ENCODE assay signal across 13 mouse cellular contexts in genomic region chr12:79991279-79991678, GRCm38 (mm10).
DNase-seq lines count a peak whose midpoint lies in the region; ATAC-seq and TF ChIP-seq lines count a peak whose summit lies in the region.
"Had no signal": no experiment of that assay in that cellular context is flagged by ENCODE, and none has a peak within 500 bp of the region (broad histone marks: within the 10 kb centered on the region; RNA-seq: fewer than 3 reads in every experiment).

No protein-coding gene starts in this region.

- H3K27ac ChIP-seq in CH12.LX (ENCODE audit: insufficient read depth, low read depth), result no peak overlapping the region
- peak overlapping the region; percentile 77 for H3K27ac ChIP-seq in embryonic facial prominence, embryonic 12.5 days
- H3K27ac ChIP-seq in hindbrain, embryonic 11.5 days (ENCODE audit: low read depth, low read length), result no peak overlapping the region
- peak overlapping the region; percentile 37; the same call in 1 of the 2 replicates for H3K27ac ChIP-seq in midbrain, embryonic 14.5 days (replicated peaks; ENCODE audit: low read depth, low read length)

- ATAC-seq in embryonic facial prominence, embryonic 12.5 days (ENCODE audit: insufficient number of reproducible peaks, insufficient read depth, low FRiP score, low TSS enrichment), result no peak
- no peak for ATAC-seq in hindbrain, embryonic 11.5 days (ENCODE audit: low FRiP score)
- no peak for ATAC-seq in midbrain, embryonic 14.5 days (ENCODE audit: low FRiP score, low TSS enrichment)
- ATAC-seq: lung, postnatal 0 days had no signal

- no peaks in the 10 kb centered on the region for H3K36me3 ChIP-seq in CH12.LX (replicated peaks in 1 of 2; ENCODE audit: control insufficient read depth in 1 of 2, insufficient read depth in 1 of 2, low read length in 1 of 2)
- H3K36me3 ChIP-seq in embryonic facial prominence, embryonic 12.5 days, result no peaks in the 10 kb centered on the region
- H3K36me3 ChIP-seq in hindbrain, embryonic 11.5 days (ENCODE audit: control insufficient read depth, insufficient read depth, low read length), result no peaks in the 10 kb centered on the region
- H3K36me3 ChIP-seq in midbrain, embryonic 14.5 days (ENCODE audit: control insufficient read depth, insufficient read depth, low read length), result no peaks in the 10 kb centered on the region

- peak; percentile 68 for TF ChIP-seq EP300 in CH12.LX (IDR thresholded peaks at IDR 0.05; ENCODE audit: low read length)

- 48% methylated on average over 5 of the region's 5 CpGs for WGBS in embryonic facial prominence, embryonic 12.5 days
- 59% methylated on average over 5 of the region's 5 CpGs for WGBS in hindbrain, embryonic 11.5 days
- 39% methylated on average over 5 of the region's 5 CpGs for WGBS in midbrain, embryonic 14.5 days

- no peak overlapping the region for H3K4me3 ChIP-seq in CH12.LX (replicated peaks in 1 of 3; ENCODE audit: low read depth in 2 of 3, low read length in 2 of 3, poor library complexity in 1 of 3)
- no peak overlapping the region for H3K4me3 ChIP-seq in embryonic facial prominence, embryonic 12.5 days
- H3K4me3 ChIP-seq in hindbrain, embryonic 11.5 days (ENCODE audit: low read depth, low read length), result no peak overlapping the region
- H3K4me3 ChIP-seq in midbrain, embryonic 14.5 days (replicated peaks; ENCODE audit: low read depth, low read length), result no peak overlapping the region

- in situ Hi-C loops in CH12.LX (cut with MboI; ENCODE audit: low pct_ligation_motif_present, low pct_unique_long_range_greater_than_20kb, low sequenced_read_pairs), result no loop called here

- no peaks in the 10 kb centered on the region for H3K79me2 ChIP-seq in CH12.LX (replicated peaks; ENCODE audit: control insufficient read depth, extremely low read depth, insufficient read depth, poor library complexity, severe bottlenecking)

- DNase-seq in CH12.LX (ENCODE audit: extremely low read depth), result no peak
- DNase-seq in hindbrain, embryonic 11.5 days (ENCODE audit: low spot score), result no peak
- DNase-seq in midbrain, embryonic 14.5 days, result peak; percentile 52
- DNase-seq in frontal cortex, postnatal 10 days (ENCODE audit: low spot score in 2 of 2), result no peak
- no peak for DNase-seq in spleen, postnatal 36 days (ENCODE audit: low spot score in 2 of 2)
- DNase-seq in cerebellum, adult 8-10 months, result no peak
- no peak for DNase-seq in thymus, postnatal 14 days
- DNase-seq: cerebellum, adult 9-10 months; gastrocnemius, postnatal 14 days; heart, postnatal 36 days; kidney, postnatal 10 days had no signal

- no peaks in the 10 kb centered on the region for H3K9me3 ChIP-seq in CH12.LX (replicated peaks; ENCODE audit: low read length)
- H3K9me3 ChIP-seq in embryonic facial prominence, embryonic 12.5 days, result no peaks in the 10 kb centered on the region
- no peaks in the 10 kb centered on the region for H3K9me3 ChIP-seq in hindbrain, embryonic 11.5 days (ENCODE audit: control insufficient read depth, low read length)
- no peaks in the 10 kb centered on the region for H3K9me3 ChIP-seq in midbrain, embryonic 14.5 days (ENCODE audit: control insufficient read depth, low read length)

- no peak for TF ChIP-seq CTCF in CH12.LX (conservative IDR thresholded peaks at IDR 0.05 in 1 of 2, IDR thresholded peaks at IDR 0.05 in 1 of 2; ENCODE audit: low read depth in 2 of 2, low read length in 2 of 2)

- H3K4me1 ChIP-seq in CH12.LX (ENCODE audit: control insufficient read depth in 1 of 2, insufficient read depth in 2 of 2), result peaks cover 45 to 79% of the 10 kb centered on the region in 2 experiments
- H3K4me1 ChIP-seq in embryonic facial prominence, embryonic 12.5 days, result peaks cover 57% of the 10 kb centered on the region
- H3K4me1 ChIP-seq in hindbrain, embryonic 11.5 days (replicated peaks; ENCODE audit: control insufficient read depth, insufficient read depth, low read length), result peaks cover 5% of the 10 kb centered on the region; the same call in 1 of the 2 replicates
- H3K4me1 ChIP-seq in midbrain, embryonic 14.5 days (ENCODE audit: control insufficient read depth, insufficient read depth, low read length), result peaks cover 17% of the 10 kb centered on the region; the same call in 1 of the 2 replicates

- TF ChIP-seq POLR2A in CH12.LX (IDR thresholded peaks at IDR 0.05; ENCODE audit: low read depth, low read length), result no peak

- TF ChIP-seq RAD21 in CH12.LX (IDR thresholded peaks at IDR 0.05; ENCODE audit: low read depth, low read length), result peak; percentile 3; the same call in 1 of the 2 replicates

- dilution Hi-C loops in CH12.LX (cut with MboI; ENCODE audit: extremely low pct_ligation_motif_present, extremely low pct_unique_long_range_greater_than_20kb, low sequenced_read_pairs), result no loop called here

- H3K9ac ChIP-seq in CH12.LX (ENCODE audit: insufficient read depth, low read depth), result no peak overlapping the region
- H3K9ac ChIP-seq in embryonic facial prominence, embryonic 12.5 days, result no peak overlapping the region
- H3K9ac ChIP-seq in hindbrain, embryonic 11.5 days (ENCODE audit: low read depth, low read length), result 0 out of 2 replicates have a peak overlapping the region, but pooled peaks have one; percentile 25
- H3K9ac ChIP-seq in midbrain, embryonic 14.5 days (replicated peaks; ENCODE audit: low read length), result no peak overlapping the region

- no peaks in the 10 kb centered on the region for H3K27me3 ChIP-seq in CH12.LX (replicated peaks)
- H3K27me3 ChIP-seq in embryonic facial prominence, embryonic 12.5 days, result no peaks in the 10 kb centered on the region
- no peaks in the 10 kb centered on the region for H3K27me3 ChIP-seq in hindbrain, embryonic 11.5 days (ENCODE audit: control insufficient read depth, insufficient read depth, low read length)
- H3K27me3 ChIP-seq in midbrain, embryonic 14.5 days (ENCODE audit: control insufficient read depth, insufficient read depth, low read length), result no peaks in the 10 kb centered on the region

- 0 out of 2 replicates have a peak overlapping the region, but pooled peaks have one; percentile 14 for H3K4me2 ChIP-seq in CH12.LX (ENCODE audit: insufficient read depth, low read depth, poor library complexity, severe bottlenecking)
- H3K4me2 ChIP-seq in embryonic facial prominence, embryonic 12.5 days (replicated peaks), result no peak overlapping the region
- H3K4me2 ChIP-seq in hindbrain, embryonic 11.5 days (replicated peaks; ENCODE audit: low read depth, low read length), result no peak overlapping the region
- H3K4me2 ChIP-seq in midbrain, embryonic 14.5 days (ENCODE audit: low read length), result no peak overlapping the region

TF ChIP-seq in CH12.LX, 34 proteins besides CTCF, POLR2A, EP300 and RAD21:
- TF ChIP-seq IRF4 (IDR thresholded peaks at IDR 0.05; ENCODE audit: low read depth, low read length), result peak; percentile 53; the same call in 1 of the 2 replicates
- TF ChIP-seq GABPA (IDR thresholded peaks at IDR 0.05; ENCODE audit: insufficient replicate concordance, low read depth, low read length), result no peak
- no peak for TF ChIP-seq ZKSCAN1 (IDR thresholded peaks at IDR 0.05; ENCODE audit: borderline replicate concordance, low read depth, low read length)
- no peak for TF ChIP-seq NRF1 (IDR thresholded peaks at IDR 0.05; ENCODE audit: low read depth, low read length)
- no peak for TF ChIP-seq USF2 (conservative IDR thresholded peaks at IDR 0.05; ENCODE audit: low read depth, low read length)
- TF ChIP-seq MEF2A (IDR thresholded peaks at IDR 0.05; ENCODE audit: borderline replicate concordance, low read depth, low read length), result 0 out of 2 replicates have a peak, but pooled peaks have one; percentile 50
- TF ChIP-seq TCF12 (IDR thresholded peaks at IDR 0.05; ENCODE audit: low read depth, low read length), result peak; percentile 61; the same call in 1 of the 2 replicates
- no peak for TF ChIP-seq ZC3H11A (IDR thresholded peaks at IDR 0.05; ENCODE audit: low read depth, low read length)
- TF ChIP-seq MAX (IDR thresholded peaks at IDR 0.05; ENCODE audit: low read length), result peak; percentile 62; the same call in 1 of the 2 replicates
- no peak for TF ChIP-seq MAZ (IDR thresholded peaks at IDR 0.05; ENCODE audit: low read depth, low read length)
- TF ChIP-seq ZMIZ1 (IDR thresholded peaks at IDR 0.05; ENCODE audit: low read depth, low read length), result no peak
- TF ChIP-seq BHLHE40 (IDR thresholded peaks at IDR 0.05; ENCODE audit: low read depth, low read length), result 0 out of 2 replicates have a peak, but pooled peaks have one; percentile 40
- TF ChIP-seq KAT2A (IDR thresholded peaks at IDR 0.05; ENCODE audit: insufficient replicate concordance, low read length), result 0 out of 2 replicates have a peak, but pooled peaks have one; percentile 40
- TF ChIP-seq MYC (IDR thresholded peaks at IDR 0.05; ENCODE audit: low read depth, low read length), result peak; percentile 54; the same call in 1 of the 2 replicates
- no peak for TF ChIP-seq MXI1 (IDR thresholded peaks at IDR 0.05; ENCODE audit: low read depth, low read length)
- no peak for TF ChIP-seq SIN3A (IDR thresholded peaks at IDR 0.05; ENCODE audit: low read length)
- TF ChIP-seq JUND (conservative IDR thresholded peaks at IDR 0.05; ENCODE audit: low read depth, low read length), result peak; percentile 49; the same call in 1 of the 2 replicates
- TF ChIP-seq NELFE (IDR thresholded peaks at IDR 0.05; ENCODE audit: low read depth, low read length), result no peak

Comparison
In these comparisons a context has a peak if more than half of its experiments do, and no peak if none do; other contexts are left out.
1. H3K27ac ChIP-seq: peak in embryonic facial prominence, embryonic 12.5 days (single experiment) and midbrain, embryonic 14.5 days (single experiment); none in CH12.LX (single experiment) and hindbrain, embryonic 11.5 days (single experiment).